Mouse (Mus musculus) left cerebral cortex, postnatal 4 days (tissue): ENCODE results near the gene Ccdc6. TPM values are rescaled to one million over a fixed set of nuclear protein-coding genes. Genes with fewer than 3 reads are reported as not detected.

Experiments used
- DNase-seq: peaks from one replicate; pipeline ENCODE4 v3.0.0-alpha.2; 2022
- intact Hi-C: fragments of 180-260 bp; cut with DNase I; formaldehyde crosslinking; loops from one replicate; pipeline ENCODE4 v1.15.1; 2025
- total RNA-seq, 2 experiments: library from RNA; stranded (reverse); gene quantifications; 2 replicates each; pipeline ENCODE4 v1.2.3; 2021

The Ccdc6 gene
- 10 to 100 TPM; 68.1 to 70.5 TPM for total RNA-seq

DNA sequence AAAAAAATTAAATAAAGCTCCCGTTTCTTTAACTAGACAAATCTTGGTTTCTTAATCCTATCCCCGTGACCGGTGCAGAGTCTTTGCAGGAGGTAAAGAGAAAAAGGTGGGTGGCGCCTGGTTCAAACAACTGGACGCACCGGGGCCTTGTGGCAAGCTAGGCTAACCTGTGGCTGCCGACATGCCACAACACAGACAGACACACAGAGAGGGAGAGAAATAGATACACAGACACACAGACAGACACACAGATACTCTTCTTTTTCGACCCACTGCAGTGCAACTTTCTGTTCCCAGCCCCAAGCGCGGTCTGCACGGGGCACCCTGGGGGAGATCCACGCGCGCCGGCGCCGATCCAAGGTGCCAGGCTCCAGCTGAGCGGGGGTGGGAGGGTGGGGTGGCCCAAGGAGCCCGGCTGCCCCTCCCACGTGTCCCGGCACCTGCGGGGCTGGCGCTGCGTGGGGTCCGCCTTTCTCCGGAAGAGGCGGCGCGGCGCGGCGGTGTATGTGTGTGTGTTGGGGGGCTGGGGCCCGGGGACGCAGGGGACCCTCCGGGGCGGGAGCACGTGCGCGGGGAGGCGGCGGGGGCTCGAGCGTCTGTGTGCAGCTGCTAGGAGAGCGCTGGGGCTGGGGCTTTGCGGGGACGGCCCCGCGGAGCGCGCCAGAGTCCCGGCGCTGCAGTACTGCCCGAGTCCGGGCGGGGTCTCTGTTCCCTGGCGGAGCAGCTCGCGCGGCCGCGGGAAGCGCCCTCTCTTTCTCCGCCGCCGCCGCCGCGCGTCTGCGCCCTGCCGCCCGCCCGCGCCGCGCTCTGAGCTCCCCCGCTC is at the start of gene Ccdc6:
Gene Ccdc6 (plus strand): TSS at position 756 of the 823 bp plus-strand sequence.
- intact Hi-C loops, result loop anchor here (10.0 kb wide), 2 partner anchors 72 to 198 kb away; no protein-coding TSS in a partner anchor
- peak; percentile 89 for DNase-seq

DNA sequence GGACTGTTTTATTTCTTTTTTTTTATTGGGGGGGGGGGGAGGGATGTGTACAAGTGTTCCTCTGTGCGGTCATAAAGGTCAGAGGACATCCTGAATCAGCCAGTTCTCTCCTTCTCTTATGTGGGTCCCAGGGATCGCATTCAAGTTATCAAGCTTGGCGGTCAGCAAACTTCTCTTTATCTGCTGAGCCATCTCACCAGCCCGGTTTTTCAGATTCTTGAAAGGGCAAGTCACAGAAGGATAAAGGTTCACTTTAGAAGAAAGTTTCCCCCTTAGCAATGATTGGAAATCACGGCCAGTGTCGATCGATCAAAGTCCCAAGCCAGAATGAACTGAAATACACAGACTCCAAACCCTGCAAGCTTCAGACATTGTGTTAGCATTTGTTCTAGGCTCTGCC is 47.1 kb upstream of the Ccdc6 start:
- intact Hi-C loops, result no loop called here
- DNase-seq, result no peak

DNA sequence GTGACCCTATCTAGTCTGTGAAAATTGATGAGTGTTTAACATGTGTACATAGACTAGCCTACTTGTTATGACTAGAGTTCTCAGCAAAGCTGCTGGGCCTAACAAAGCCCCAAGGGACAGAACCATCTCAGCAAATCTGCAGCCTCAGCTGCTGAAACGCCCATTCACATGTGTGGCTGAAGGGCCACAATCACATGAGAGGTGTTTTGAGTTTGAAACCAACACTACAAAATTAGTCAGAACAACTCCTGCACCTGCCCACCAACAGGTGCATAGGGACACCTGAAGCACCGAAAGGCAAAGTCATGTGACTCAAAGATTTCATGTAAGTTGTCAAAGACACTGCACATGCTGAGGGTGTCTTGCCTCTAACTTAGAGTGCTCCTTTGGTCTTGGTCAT is 41.6 kb upstream of the Ccdc6 start:
- intact Hi-C loops, result no loop called here
- no peak for DNase-seq

DNA sequence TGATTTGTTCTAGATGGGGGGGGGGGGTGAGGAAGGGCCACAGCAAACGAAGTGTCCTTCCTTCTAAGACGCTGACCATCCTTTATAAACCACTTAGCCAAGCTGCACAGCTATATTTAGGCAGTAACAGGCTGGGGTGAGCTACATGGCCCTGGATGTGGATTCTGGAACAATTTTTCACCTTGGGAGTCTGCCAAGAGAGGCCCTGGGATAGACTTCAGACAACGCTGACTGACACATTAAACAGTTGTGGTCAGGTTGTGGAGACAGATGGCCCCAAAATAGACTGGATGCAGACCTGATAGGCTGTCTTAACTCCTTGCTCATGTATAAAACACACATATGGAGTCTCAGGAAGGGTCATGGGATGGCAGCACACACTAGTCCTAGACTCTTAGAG is 39.9 kb upstream of the Ccdc6 start:
- no peak for DNase-seq
- intact Hi-C loops, result no loop called here

DNA sequence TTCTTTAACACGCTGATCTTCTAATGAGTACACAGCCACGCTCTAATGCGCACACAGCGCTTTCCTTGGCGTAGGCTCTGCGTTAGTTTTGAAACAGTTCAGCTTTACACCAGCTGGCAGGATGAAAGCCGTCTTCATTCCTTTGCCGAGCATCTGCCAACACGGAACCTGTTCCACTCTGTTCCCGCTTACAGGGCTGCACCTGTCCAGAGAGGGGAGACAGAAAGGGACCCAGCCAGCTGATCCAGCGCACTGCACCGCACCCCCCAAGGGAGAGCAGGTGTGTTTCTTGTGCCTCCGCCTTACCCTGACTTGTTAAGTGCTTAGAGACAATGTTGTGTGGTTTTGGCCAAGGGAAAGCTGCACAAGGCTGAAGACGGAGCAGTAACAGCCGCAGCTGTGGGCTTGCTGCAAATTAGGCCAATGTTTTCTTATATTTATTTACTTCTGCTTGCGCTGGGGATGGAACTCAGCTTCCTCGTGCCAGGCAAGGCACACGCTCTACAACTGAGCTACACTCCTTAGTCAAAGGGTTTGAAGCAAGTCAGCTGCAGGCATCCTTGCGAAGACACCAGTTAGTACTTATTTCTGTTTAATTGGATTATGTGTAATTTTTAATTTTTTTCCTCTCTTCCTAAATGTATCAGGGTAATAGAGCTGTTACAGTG is 36.8 kb upstream of the Ccdc6 start:
- intact Hi-C loops, result no loop called here
- peak; percentile 25 for DNase-seq

DNA sequence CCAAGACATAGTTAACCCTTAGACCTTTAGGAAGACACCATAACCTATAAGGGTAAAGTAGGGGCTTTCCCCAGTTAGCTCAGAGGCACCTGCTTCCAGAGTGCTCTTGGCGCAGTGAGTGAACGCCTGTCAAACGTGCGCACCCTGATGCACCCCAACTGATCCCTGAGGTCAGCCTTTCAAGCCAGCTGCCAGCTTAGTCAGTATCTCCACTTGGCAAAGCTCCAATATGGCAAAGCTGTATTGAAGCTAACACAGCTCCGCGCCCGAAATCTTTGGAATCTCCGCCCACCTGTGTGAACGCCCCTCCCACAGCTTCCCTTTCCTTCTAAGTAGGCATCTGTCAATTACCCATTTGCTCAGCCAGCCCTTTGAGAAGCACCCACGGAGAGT is 36.2 kb upstream of the Ccdc6 start:
- intact Hi-C loops, result no loop called here
- peak; percentile 17 for DNase-seq

DNA sequence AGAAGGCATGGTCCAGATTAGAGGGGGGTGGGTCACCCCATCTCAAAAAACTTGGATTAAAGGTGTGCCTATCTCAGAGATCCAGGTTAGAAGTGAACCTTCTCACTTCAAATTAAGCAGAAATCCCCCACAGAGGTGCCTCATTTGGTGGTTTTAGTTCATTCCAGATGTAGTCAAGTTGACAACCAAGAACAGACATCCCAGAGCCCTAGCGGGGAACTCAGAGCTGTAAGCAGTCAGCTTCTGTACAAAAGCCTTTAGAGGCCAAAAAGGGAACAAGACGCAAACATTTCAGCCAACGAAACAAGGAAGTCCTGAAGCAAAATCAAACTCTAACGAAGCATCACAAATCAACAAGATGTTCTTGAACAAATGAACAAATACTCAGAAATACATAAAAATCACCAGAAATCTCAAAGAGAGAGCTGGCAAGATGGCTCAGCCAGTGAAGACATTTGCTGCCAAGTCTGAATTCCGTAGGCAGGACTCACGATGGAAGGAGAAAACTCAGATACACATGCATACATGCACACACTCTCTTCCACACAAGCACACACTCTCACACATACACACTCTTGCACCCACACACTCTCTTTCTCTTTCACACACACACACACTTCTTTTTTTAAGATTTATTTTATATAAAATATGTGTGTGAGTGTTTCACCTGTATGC is 32.9 kb upstream of the Ccdc6 start:
- intact Hi-C loops, result no loop called here
- DNase-seq, result no peak

DNA sequence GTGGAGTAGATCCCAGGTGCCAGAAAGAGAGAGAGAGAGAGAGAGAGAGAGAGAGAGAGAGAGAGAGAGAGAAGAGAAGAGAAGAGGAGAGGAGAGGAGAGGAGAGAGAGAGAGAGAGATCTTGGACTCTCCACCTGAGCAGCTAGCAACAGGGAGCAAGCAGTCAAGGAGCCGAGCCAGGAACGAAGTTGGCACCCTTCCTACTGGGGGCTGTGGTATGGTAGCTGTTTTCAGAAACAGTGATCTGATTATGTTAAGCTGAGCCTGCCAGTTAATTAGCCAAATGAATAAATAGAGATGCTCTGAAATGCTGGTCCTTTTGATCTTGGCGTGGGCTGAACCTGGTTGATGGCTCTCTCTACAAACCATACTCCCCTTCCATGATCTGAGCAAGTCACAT is 31.7 kb upstream of the Ccdc6 start:
- intact Hi-C loops, result no loop called here
- peak; percentile 75 for DNase-seq

DNA sequence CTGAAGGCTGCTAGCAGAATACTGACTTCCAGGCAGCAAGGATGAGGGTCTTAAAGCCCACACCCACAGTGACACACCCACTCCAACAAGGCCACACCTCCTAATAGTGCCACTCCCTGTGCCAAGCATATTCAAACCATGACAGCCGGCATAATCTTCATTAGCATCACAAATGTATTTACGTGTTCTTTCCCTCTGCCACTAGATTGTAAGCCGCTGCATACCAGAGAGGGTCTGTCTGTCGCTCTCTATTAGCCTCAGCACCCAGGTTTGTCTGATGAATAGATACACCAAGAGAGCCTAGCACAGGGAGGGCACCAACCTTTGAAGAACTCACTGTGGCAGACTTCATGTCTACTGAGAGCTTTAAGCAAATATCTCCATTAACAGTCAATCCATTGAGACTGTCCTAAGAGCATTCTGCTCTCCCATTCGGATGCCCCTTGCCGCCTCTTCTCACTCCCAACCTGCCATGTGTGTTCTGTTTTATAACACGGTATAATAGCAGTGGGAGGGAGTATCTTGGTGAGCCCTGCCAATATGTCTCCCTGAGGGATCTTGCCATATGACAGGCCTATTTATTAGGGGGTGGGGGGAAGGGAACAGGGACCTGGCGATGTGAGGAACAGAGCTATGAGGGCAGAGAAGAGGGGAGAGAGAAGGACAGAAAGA is 30.3 kb upstream of the Ccdc6 start:
- intact Hi-C loops, result no loop called here
- DNase-seq, result peak; percentile 10

DNA sequence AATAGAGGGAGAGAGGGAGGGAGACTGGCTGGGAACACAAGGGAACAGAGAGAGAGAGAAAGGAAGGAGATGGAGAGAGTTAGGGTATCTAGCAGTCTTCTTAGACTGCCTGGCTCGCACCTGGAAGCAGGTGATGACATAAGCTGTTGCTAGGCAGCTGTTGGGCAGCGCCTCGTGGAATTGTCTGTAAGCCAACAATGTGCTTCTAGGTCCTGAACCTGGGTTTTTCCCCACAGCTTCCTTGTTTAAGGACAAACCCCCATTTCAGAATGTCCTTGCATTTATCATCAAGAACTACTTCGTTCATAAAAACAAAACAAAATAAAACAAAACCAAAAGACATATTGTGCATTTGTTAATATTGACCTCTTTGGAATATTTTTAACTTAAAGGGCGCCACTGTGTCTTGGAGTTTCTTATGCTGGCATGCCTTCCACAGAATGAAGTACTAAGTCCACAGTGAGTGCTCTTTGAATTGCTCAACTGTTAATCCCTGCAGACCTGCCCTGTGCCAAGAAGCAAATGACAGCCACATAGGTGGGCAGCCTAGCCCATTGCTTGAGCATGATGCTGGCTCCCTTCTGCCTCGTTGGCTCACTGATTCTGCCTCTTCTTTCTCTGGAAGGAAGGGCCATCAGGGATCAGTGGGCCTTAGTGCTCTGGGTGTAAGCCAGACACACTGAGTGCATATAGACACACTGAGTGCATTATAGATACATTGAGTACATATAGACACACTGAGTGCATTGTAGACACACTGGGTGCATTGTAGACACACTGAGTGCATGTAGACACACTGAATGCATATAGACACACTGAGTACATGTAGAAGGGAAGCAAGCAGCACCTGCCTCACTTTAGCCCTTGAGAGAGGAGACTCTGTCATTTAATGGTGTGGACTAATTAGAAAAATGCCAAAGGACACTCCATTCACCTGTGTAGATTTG is 29.5 kb upstream of the Ccdc6 start:
- intact Hi-C loops, result no loop called here
- DNase-seq, result peak; percentile 32

DNA sequence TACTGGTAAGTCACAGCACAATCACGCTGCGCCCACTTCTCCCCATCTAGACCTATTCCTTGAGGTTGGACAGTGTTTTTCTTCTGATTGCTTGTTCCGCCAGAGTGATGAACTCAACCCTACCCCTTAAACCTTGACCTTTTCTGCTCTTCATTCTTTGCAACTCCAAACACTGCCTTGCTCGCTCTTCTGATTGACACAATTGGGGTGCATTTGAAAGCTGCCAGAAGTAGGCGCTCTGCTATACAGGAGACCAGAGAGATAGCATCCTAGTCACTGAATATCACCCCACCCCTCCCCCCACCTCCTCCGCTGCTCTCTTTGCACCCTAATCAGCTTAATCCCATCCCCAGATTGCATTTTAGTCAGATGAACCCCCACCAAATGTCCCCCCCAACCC is 27.6 kb upstream of the Ccdc6 start:
- intact Hi-C loops, result no loop called here
- no peak for DNase-seq

DNA sequence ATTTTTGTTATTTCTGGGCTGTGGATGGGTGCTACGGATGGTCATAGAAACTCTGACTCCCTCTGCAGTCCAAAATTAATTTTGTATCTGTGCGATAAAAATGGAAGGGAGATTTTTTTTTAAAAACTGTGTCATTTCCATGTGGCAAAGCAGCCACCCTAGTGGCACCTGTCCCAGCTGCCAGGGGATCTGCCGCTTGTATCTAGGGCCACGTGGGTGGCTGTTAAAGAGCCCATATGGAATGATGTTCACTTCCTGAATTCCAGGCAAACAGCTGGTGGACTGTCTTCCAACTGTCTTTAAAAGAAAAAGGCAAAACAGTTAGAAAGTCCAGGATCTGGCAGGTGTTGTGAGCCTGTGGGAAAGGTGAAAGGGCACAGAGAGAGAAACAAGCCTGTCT is 25.6 kb upstream of the Ccdc6 start:
- intact Hi-C loops, result no loop called here
- no peak for DNase-seq

DNA sequence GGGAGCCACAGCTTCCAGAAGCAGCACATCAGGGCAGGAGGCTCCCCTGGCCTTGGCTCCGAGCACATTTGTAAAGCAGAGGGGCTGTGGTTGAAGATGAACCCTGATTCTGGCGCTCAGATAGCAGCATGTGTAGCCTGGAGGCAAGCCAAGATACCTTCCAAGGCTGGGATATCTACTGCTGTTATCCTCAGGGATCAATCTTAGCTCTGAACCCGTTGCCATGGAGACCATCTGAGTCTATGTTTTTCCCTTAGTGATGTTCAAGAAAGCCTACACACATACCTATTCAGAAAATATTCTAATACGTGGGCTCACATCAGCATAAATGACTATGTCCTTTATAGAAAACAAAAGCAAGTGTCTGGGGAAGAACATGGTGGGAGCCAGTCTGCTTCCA is 19.5 kb upstream of the Ccdc6 start:
- intact Hi-C loops, result no loop called here
- DNase-seq, result peak; percentile 31

DNA sequence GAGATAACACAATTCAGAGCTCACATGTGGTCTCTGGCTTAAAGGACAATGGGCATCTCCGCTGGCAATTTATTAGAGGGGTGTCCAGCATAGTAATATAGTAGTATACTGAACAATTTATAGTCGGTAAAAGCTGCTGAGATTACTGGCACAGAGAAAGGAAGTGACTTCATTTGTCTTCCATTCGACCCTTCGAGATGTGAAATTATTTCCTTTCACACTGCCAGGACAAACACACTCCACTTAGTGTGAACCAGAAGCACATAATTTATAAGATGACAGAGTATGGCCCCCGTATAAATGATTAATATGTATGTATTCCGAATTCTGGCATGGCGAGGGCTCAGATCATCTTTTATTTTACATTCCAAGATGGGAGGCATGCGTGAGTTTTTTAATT is 16.0 kb upstream of the Ccdc6 start:
- no peak for DNase-seq
- intact Hi-C loops, result no loop called here

DNA sequence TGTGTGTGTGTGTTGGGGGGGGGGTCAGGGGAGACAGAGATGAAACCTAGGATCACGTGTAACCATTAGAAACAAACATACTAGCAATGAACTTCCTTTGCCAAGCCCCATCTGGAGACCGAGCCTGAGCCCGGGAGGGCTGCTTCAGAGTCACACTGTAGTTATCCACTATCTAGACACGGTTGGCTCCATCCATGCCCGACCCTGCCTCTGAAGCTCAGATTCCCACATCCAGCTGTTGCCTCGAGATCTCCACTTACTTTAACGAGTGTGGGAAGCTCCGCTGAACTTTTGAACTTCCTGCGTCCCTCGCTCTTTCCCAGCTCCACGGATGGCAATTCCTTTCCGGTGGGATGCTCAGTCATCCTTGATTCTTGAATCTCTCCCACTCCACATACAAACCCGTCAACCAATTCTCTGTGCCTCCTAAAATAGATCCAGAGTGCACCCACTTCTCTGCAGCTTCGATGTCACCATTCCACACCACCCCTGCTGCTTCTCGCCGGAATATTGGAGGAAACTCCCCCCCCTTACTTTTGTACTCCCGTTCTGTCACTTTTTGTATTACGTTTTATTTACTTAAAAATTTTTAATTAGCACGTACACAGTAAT is 15.3 kb upstream of the Ccdc6 start:
- DNase-seq, result no peak
- intact Hi-C loops, result no loop called here

DNA sequence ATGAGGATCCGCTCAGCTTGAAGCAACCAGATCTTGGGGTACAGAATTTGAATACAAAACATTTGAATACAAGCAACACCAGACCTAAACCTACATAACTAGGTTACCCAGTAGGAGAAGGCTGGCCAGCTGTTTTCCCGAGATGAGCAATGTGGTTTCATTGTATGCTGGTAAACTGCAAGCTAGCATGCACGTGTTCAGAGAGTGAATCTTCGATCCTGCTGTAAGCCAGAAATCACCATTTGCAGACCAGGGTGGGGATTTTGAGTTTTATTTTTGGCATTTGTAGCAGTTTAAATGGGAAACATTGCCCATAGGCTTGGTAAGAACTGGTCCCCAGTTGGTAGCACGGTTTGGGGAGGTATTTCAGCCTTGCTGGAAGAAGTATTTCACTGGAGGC is 13.7 kb upstream of the Ccdc6 start:
- intact Hi-C loops, result no loop called here
- DNase-seq, result no peak

DNA sequence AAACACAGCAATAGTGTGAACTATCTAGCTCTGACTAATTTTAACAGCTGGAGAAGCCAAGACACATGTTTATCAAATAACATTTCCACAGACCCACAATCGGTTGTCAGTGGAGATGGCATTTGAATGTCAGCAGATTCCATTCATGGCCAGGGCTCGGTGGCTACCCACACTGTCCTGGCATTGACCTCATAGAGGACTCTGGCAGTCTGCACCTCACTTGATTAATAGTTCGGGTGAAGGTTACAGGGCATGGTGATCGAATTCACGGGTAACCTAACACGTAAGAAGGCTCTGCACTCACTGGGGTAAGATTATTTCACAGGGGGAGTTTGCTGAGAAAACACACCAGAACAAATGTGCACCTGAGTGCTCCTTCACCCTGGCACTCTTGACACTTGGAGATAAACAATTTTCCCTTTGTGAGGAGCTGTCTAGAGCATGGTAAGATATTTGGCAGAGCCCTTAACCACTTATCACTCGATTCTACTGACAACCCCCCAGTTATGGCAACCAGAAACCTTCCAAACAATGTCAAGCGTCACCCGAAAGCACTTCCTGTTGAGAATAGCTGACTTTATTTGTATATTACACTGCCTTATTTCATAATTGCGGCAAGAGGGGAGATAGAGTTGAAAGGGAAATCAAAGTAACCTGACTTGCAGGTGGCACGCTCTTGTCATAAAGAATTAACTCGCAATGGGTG is 11.5 kb upstream of the Ccdc6 start:
- intact Hi-C loops, result no loop called here

DNA sequence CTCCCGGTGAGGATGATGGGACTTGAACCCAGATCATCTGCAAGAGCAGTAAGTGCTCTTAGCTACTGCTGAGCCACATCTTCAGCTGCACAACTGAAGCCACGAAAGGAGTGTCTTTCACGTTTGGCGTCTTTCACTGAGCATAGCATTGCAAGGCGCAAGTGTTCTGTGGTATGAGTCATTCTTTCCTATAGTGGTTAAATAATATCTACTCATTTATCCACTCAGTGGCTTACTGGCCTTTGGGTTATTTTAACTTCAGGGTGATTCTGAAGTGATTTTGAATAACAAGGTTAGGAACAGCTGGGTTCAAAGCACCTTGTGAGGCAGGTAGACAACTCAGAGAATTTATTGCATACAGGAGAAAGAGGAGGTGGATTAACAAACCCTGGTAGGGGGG is 8.1 kb upstream of the Ccdc6 start:
- no peak for DNase-seq
- intact Hi-C loops, result no loop called here

More for the DNA sequence above, 11.5 kb upstream of the Ccdc6 start:
- DNase-seq, result no peak

DNA sequence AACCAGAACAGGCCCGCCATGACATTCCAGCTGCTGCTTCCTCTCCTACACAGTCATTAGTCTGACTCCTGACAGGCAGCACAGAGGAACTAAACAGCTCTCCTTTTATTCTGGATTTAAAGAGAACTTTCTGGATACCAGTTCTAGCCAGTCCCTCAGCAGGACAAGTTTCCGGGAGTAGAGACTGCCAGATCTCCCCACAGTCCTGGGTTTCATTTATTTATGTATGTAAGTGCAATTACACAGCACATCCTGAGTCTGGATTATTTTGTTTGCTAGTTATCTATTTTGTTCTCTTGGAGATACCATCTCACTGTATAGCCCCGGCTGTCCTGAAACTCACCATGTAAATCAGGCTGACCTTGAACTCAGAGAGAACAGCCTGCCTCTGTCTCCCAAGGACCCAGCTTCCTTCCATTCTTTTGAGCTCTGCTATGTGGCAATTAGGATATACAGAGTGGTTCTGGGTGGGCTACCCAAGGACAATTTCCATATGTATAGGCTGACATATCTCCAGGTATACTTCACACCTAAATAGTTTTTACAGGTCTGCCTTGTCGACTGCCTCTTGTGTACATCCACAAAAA is 5.0 kb upstream of the Ccdc6 start:
- no peak for DNase-seq
- intact Hi-C loops, result loop anchor here (10.0 kb wide), 2 partner anchors 67 to 203 kb away; no protein-coding TSS in a partner anchor
